Mouse (Mus musculus): ENCODE data around the gene Lrrc46. TPM values are rescaled to one million over a fixed set of nuclear protein-coding genes. Genes with fewer than 3 reads are reported as not detected.

Gene Lrrc46
- polyA plus RNA-seq, 1 experiment = 1.0 TPM

- TF ChIP-seq MYOD1 (IDR thresholded peaks at IDR 0.05; ENCODE audit: control insufficient read depth, insufficient read length, low read depth) (no peak), FOSL1 (IDR thresholded peaks at IDR 0.05; ENCODE audit: insufficient read depth, low read length, poor library complexity, severe bottlenecking) (no peak), USF1 (IDR thresholded peaks at IDR 0.05; ENCODE audit: low read depth) (no peak), CEBPB (IDR thresholded peaks at IDR 0.05; ENCODE audit: low read depth) (no peak), CTCF (IDR thresholded peaks at IDR 0.05; ENCODE audit: control insufficient read depth, insufficient read depth, insufficient read length) (no peak), MAX (IDR thresholded peaks at IDR 0.05) (no peak), MYOG (IDR thresholded peaks at IDR 0.05; ENCODE audit: control insufficient read depth, extremely low read depth, insufficient read length) (no peak)
- no peaks in the 10 kb centered on the region for H3K36me3 ChIP-seq (ENCODE audit: control insufficient read depth, insufficient read depth)
- peaks cover 5% of the 10 kb centered on the region for H3K27me3 ChIP-seq (ENCODE audit: control insufficient read depth, insufficient read depth, insufficient read length)
- no peaks in the 10 kb centered on the region for H3K79me3 ChIP-seq (ENCODE audit: low read depth)
- H3ac ChIP-seq (ENCODE audit: control insufficient read depth, insufficient read length, low read depth) = no peak overlapping the region
- H3K4me3 ChIP-seq (ENCODE audit: insufficient read depth, poor library complexity, severe bottlenecking) = no peak overlapping the region
- H3K79me2 ChIP-seq (ENCODE audit: control insufficient read depth, insufficient read depth) = no peaks in the 10 kb centered on the region
These were observed 39.1 kb upstream of the Lrrc46 start for GRCm38 (mm10) chr11:97080291-97080690.

GRCm38 (mm10) chr11:97078751-97079150 lies 37.5 kb upstream of the Lrrc46 start:
- H3ac ChIP-seq (ENCODE audit: control insufficient read depth, insufficient read length, low read depth) = no peak overlapping the region
- H3K36me3 ChIP-seq (ENCODE audit: control insufficient read depth, insufficient read depth) = no peaks in the 10 kb centered on the region
- no peaks in the 10 kb centered on the region for H3K79me3 ChIP-seq (ENCODE audit: low read depth)
- peaks cover 14% of the 10 kb centered on the region for H3K27me3 ChIP-seq (ENCODE audit: control insufficient read depth, insufficient read depth, insufficient read length)
- TF ChIP-seq MYOD1 (IDR thresholded peaks at IDR 0.05; ENCODE audit: control insufficient read depth, insufficient read length, low read depth) = no peak
- no peak for TF ChIP-seq CEBPB (IDR thresholded peaks at IDR 0.05; ENCODE audit: low read depth)
- TF ChIP-seq USF1 (IDR thresholded peaks at IDR 0.05; ENCODE audit: low read depth) = no peak
- TF ChIP-seq FOSL1 (IDR thresholded peaks at IDR 0.05; ENCODE audit: insufficient read depth, low read length, poor library complexity, severe bottlenecking) = no peak
- TF ChIP-seq MAX (IDR thresholded peaks at IDR 0.05) = no peak
- TF ChIP-seq CTCF (IDR thresholded peaks at IDR 0.05; ENCODE audit: control insufficient read depth, insufficient read depth, insufficient read length) = no peak
- no peak for TF ChIP-seq MYOG (IDR thresholded peaks at IDR 0.05; ENCODE audit: control insufficient read depth, extremely low read depth, insufficient read length)
- no peaks in the 10 kb centered on the region for H3K79me2 ChIP-seq (ENCODE audit: control insufficient read depth, insufficient read depth)
- H3K4me3 ChIP-seq (ENCODE audit: insufficient read depth, poor library complexity, severe bottlenecking) = no peak overlapping the region

GRCm38 (mm10) chr11:97074235-97074634 lies 33.0 kb upstream of the Lrrc46 start:
- H3K79me3 ChIP-seq (ENCODE audit: low read depth) = no peaks in the 10 kb centered on the region
- no peaks in the 10 kb centered on the region for H3K79me2 ChIP-seq (ENCODE audit: control insufficient read depth, insufficient read depth)
- no peak overlapping the region for H3K4me3 ChIP-seq (ENCODE audit: insufficient read depth, poor library complexity, severe bottlenecking)
- TF ChIP-seq CTCF (IDR thresholded peaks at IDR 0.05; ENCODE audit: control insufficient read depth, insufficient read depth, insufficient read length) = no peak
- no peak for TF ChIP-seq USF1 (IDR thresholded peaks at IDR 0.05; ENCODE audit: low read depth)
- TF ChIP-seq MAX (IDR thresholded peaks at IDR 0.05) = no peak
- no peak for TF ChIP-seq FOSL1 (IDR thresholded peaks at IDR 0.05; ENCODE audit: insufficient read depth, low read length, poor library complexity, severe bottlenecking)
- TF ChIP-seq MYOD1 (IDR thresholded peaks at IDR 0.05; ENCODE audit: control insufficient read depth, insufficient read length, low read depth) = no peak
- TF ChIP-seq CEBPB (IDR thresholded peaks at IDR 0.05; ENCODE audit: low read depth) = no peak
- TF ChIP-seq MYOG (IDR thresholded peaks at IDR 0.05; ENCODE audit: control insufficient read depth, extremely low read depth, insufficient read length) = no peak
- H3K36me3 ChIP-seq (ENCODE audit: control insufficient read depth, insufficient read depth) = no peaks in the 10 kb centered on the region
- H3ac ChIP-seq (ENCODE audit: control insufficient read depth, insufficient read length, low read depth) = no peak overlapping the region
- H3K27me3 ChIP-seq (ENCODE audit: control insufficient read depth, insufficient read depth, insufficient read length) = peaks cover 14% of the 10 kb centered on the region

- no peak overlapping the region for H3K4me3 ChIP-seq (ENCODE audit: insufficient read depth, poor library complexity, severe bottlenecking)
- H3ac ChIP-seq (ENCODE audit: control insufficient read depth, insufficient read length, low read depth) = no peak overlapping the region
- no peaks in the 10 kb centered on the region for H3K79me2 ChIP-seq (ENCODE audit: control insufficient read depth, insufficient read depth)
- H3K36me3 ChIP-seq (ENCODE audit: control insufficient read depth, insufficient read depth) = no peaks in the 10 kb centered on the region
- no peaks in the 10 kb centered on the region for H3K79me3 ChIP-seq (ENCODE audit: low read depth)
- H3K27me3 ChIP-seq (ENCODE audit: control insufficient read depth, insufficient read depth, insufficient read length) = peaks cover 14% of the 10 kb centered on the region
- TF ChIP-seq MAX (IDR thresholded peaks at IDR 0.05) (no peak), CTCF (IDR thresholded peaks at IDR 0.05; ENCODE audit: control insufficient read depth, insufficient read depth, insufficient read length) (peak; percentile 30), USF1 (IDR thresholded peaks at IDR 0.05; ENCODE audit: low read depth) (no peak)
These were observed 31.3 kb upstream of the Lrrc46 start for GRCm38 (mm10) chr11:97072533-97072932.

- H3K4me3 ChIP-seq (ENCODE audit: insufficient read depth, poor library complexity, severe bottlenecking) = no peak overlapping the region
- H3ac ChIP-seq (ENCODE audit: control insufficient read depth, insufficient read length, low read depth) = no peak overlapping the region
- no peaks in the 10 kb centered on the region for H3K36me3 ChIP-seq (ENCODE audit: control insufficient read depth, insufficient read depth)
- TF ChIP-seq FOSL1 (IDR thresholded peaks at IDR 0.05; ENCODE audit: insufficient read depth, low read length, poor library complexity, severe bottlenecking) = no peak
- H3K27me3 ChIP-seq (ENCODE audit: control insufficient read depth, insufficient read depth, insufficient read length) = peaks cover 13% of the 10 kb centered on the region
- H3K79me2 ChIP-seq (ENCODE audit: control insufficient read depth, insufficient read depth) = no peaks in the 10 kb centered on the region
- no peaks in the 10 kb centered on the region for H3K79me3 ChIP-seq (ENCODE audit: low read depth)
These were observed 29.9 kb upstream of the Lrrc46 start for GRCm38 (mm10) chr11:97071129-97071528.

GRCm38 (mm10) chr11:97069770-97070169 lies 28.6 kb upstream of the Lrrc46 start:
- Histone ChIP-seq H3K4me3 (ENCODE audit: insufficient read depth, poor library complexity, severe bottlenecking) (no peak overlapping the region), H3K79me2 (ENCODE audit: control insufficient read depth, insufficient read depth) (no peaks in the 10 kb centered on the region), H3K79me3 (ENCODE audit: low read depth) (no peaks in the 10 kb centered on the region), H3ac (ENCODE audit: control insufficient read depth, insufficient read length, low read depth) (no peak overlapping the region), H3K27me3 (ENCODE audit: control insufficient read depth, insufficient read depth, insufficient read length) (peaks cover 9% of the 10 kb centered on the region), H3K36me3 (ENCODE audit: control insufficient read depth, insufficient read depth) (no peaks in the 10 kb centered on the region)
- TF ChIP-seq MYOD1 (IDR thresholded peaks at IDR 0.05; ENCODE audit: control insufficient read depth, insufficient read length, low read depth) = no peak
- TF ChIP-seq CTCF (IDR thresholded peaks at IDR 0.05; ENCODE audit: control insufficient read depth, insufficient read depth, insufficient read length) = no peak
- no peak for TF ChIP-seq MAX (IDR thresholded peaks at IDR 0.05)
- no peak for TF ChIP-seq CEBPB (IDR thresholded peaks at IDR 0.05; ENCODE audit: low read depth)
- TF ChIP-seq MYOG (IDR thresholded peaks at IDR 0.05; ENCODE audit: control insufficient read depth, extremely low read depth, insufficient read length) = no peak
- no peak for TF ChIP-seq FOSL1 (IDR thresholded peaks at IDR 0.05; ENCODE audit: insufficient read depth, low read length, poor library complexity, severe bottlenecking)
- no peak for TF ChIP-seq USF1 (IDR thresholded peaks at IDR 0.05; ENCODE audit: low read depth)

Data from C2C12 (cell line).